Mouse (Mus musculus): Measurements from ENCODE around the gene Acin1.
A peak's percentile ranks its signal among the peaks of the same experiment; 100 is the strongest.

The Acin1 gene

DNA sequence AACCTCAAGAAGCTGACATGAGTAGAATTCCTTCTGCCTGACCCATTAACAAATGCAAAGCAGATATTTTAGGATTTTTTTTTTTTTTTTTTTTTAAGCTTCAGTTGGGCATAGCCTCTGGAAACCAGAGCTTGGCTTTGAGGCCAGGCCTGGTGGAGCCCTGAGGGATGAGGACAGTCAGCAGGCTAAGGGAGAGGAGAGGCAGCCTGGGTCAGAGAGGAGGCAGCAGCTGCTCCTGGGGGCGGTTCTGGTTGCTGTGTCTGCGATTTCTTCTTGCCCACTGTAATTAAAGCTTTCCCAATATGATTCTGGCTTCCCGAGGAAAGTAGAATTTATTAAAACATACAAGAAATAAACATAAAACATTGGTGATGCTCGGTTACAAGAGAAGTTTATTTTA, 77.5 kb downstream of the Acin1 start:
- no peak for DNase-seq (ENCODE audit: low read depth, low spot score)

DNA sequence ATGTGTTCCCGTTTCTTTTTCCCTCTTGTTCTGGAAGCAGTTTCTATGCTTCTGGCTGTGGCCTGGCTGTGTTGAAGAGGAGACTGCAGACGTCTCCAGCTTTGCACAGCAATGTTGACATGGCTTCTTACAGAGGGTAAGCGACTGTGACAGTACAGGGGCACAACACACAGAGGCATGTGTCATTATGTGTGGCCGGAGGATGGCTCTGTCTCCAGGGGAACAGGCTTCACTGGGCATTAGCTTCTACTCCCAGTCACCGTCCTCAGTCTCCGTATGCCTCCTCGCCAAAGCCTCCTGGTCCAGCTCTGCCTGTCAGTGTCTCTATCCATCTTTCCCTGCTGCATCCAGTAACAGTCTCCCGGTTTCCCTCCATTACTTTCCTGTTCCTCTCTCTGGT, 79.5 kb downstream of the Acin1 start:
- DNase-seq (ENCODE audit: low read depth, low spot score) = no peak

DNA sequence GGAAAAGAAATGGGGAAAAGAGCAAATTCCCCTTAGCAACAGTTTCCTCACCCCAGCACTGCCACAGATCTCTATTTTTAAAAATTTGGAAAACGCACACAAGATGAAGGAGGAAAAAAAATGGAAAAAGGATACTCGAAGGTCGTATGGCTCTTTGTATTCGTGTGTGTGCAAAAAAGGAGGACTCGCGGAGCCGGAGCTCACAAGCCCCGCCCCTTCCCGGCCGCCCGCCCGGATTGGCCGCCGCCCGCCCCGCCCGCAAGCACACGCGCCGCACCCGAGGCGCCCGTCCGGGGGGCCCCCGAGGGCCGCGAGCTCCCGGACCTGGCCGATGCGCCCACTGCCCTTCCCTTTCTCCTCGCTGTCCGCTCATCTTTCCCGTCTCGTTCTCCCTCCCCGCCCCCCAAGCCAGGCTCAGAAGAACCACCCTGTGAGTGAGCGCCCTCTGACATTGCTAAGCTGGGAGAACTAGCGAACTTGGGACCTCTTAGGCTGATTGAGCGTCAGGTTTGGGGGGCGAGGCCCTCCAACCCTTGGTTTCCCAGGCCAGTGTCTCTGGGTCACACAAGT, 80.9 kb downstream of the Acin1 start, which contains the start of gene 4931414P19Rik:
Gene 4931414P19Rik (minus strand): TSS at position 242 of the 570 bp plus-strand sequence.
- DNase-seq (ENCODE audit: low read depth, low spot score) = peak; percentile 59

DNA sequence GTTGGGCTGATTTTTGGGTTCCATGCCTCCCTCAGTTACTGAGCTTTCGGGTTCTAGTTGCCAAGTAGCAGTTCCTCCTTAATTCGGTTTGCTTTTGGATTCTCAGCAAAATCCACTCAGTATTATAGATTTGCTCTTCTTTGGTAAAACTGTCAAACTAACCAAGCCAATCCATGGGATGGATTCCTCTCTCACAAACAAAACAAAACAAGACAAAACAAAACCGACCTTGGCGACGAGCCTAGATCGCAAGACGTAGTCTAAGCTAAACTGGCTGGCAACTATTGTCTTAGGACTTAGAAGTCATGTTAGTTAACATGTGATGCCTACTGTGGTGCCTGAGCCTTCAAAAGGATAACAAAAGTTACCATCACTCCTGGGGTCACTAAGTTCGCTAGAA, 83.0 kb downstream of the Acin1 start:
- DNase-seq (ENCODE audit: low read depth, low spot score) = no peak

DNA sequence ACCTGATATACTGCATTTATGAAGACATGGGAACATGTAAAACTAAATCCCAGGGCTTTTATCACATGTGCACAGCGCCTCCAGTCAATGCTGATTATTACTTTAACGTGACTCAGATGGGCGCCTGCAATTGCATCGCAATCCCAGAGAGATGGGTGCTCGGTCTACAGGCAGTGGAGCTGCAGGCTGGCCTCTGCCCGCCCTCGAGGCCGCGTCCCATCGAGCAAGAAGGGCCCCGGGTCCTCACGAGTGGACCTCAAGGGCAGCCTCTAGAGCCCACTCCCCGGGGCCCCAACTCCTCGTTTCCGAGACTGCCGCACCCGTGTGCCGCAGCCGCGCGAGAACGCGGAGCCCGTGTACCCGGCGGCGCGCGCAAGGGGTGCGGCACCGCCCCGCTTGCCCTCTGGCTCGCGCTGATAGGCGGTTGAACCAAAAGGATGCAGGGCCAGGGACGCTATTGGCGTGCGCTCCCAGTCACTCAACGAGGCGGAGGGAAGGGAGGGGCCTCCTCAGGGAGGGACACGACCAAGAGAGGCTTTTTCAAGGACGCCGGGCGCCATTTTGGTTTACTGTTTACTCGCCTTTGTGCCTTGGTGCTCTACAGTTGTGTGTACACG, 83.6 kb downstream of the Acin1 start:
- DNase-seq (ENCODE audit: low read depth, low spot score) = peak; percentile 94

DNA sequence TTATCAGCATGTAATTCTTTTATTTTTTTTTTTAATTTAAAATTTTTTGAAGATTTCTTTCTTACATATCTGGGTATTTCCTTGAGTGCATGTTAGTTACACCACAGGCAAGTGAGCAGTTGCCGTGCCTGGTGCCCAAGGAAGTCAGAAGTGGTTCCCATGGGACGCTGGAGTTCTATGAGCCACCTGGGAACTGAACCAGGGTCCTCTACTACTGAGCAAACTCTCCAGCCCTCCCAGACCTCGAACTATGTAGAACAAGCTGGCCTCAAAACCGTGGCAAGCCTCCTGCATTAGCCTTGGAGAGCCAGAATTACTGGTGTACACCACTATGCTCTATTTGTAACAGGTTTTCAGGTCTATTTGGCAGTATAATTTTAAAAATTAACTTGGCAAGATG, 84.1 kb downstream of the Acin1 start:
- DNase-seq (ENCODE audit: low read depth, low spot score) = no peak

DNA sequence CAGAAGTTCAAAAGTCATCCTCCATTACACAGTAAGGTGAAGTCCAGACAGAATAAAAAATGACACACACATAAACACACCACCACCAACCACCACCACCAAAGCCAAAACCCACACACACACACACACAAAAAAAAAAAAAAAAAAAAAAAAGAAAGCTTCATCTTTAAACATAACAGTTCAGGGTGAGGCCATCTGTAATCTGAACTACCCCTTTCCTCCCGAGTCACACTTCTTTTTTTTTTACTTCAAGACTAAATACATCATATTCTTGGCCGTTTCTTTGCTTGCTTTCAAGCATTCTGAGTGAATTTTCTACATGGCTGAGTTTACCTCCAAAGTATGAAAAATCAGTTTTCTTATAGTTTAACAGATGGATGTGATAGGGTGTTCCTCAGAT, 85.1 kb downstream of the Acin1 start:
- DNase-seq (ENCODE audit: low read depth, low spot score) = no peak

DNA sequence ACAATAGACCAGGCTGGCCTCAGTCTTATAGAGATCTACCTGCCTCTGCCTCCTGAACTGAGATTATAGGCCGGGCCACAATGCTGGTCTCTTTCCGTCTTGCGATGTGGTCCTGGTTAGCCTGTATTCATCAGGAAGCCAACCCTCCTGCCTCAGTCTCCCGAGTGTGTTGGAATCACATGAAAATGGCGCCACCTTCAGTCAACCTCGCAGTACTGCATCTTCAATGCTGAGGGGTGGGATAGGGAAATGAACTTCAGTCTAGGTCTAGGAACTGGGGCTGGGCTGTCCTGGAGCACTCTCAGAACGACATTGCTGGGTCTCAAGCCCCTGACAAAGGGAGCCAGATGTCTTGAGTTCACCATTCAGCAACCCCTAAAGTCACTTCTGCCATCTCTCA, 89.6 kb downstream of the Acin1 start:
- DNase-seq (ENCODE audit: low read depth, low spot score) = no peak

DNA sequence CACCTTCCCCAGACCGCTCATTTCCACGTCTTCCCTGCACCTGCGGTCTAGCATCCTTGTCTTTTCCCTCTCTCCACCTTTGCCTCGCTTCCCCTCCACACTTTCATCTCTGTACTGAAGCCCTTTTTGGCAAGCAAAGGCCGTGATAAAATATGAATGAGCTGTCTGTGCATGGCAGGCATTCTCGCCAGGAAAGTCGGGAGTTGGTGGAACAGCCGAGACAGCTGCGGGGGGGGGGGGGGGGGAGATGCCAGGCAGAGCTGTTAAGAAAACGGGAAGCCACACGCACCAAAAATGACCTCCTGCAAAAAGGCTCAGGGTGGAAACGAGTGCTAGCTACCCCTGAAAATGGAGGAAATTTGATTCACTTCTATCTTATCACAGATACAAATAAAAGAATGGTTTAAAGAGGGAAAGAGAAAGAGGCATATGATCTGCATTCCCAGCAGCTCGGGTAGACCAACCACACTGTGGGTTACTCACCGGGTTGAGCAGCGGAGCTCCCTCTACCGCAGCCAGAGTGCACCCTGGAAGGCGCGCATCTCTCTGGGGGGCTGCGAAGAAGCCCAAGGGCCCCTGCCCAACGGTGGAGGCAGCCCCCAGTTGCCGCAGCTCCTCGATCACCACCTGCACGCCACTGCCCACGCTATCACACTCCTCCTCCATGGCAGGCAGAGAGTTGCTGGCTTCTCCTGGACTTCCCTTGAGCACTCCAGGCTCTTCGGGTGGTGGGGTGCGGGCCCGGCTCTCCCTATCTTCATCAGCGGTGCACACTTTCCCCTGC, 91.9 kb downstream of the Acin1 start:
- DNase-seq (ENCODE audit: low read depth, low spot score) = no peak

DNA sequence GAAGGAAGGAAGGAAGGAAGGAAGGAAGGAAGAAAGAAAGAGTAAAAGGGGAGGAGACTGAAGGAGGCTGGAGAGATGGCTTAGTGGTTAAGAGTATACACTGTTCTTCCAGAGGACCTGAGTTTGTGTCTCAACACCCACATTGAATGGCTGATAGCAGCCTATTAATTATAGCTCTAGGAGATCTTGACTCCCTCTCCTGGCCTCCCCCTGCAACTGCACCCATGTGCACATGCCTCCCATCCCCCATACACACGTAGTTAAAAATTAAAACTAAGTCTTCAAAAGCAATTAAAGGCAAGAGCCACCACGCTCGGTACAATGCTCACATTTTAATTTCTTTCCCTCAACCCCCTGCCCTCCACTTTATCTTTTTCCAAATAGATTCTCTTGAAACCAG, 92.7 kb downstream of the Acin1 start:
- no peak for DNase-seq (ENCODE audit: low read depth, low spot score)

DNA sequence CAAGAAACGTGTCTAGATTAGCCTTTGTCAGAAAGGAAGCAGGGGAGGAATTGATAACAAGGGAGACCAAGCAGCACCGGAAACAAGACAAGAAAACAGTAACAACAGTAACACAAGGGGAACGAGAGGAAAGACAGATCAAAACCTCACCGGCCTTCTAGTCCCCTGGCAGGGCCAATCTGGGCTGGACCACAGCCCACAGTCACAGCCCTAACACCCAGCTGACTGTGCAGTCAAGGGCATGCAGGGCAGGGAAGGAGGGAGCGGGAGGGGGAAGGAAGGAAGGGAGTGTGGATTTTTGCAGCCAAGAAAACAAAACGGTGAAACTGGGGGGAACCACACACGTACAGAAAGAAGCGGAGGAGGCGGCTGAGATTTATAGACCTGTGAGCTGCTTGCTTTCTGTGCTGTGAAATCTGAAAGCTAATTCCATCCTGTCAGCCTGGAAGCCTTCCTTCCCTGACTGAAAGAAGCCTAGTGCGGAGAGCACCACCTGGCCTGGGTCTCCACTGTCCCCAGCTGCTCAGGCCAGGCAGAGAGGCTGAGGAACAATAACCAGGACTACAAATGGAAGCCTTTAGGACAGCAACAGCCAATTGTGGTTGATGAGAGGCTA, 94.3 kb downstream of the Acin1 start:
- DNase-seq (ENCODE audit: low read depth, low spot score) = no peak
